Mouse (Mus musculus) cerebellum, adult 2 months (tissue): ENCODE data around the gene Odf4.
"Not testable (repeated sequence)": the region's sequence is repeated elsewhere in the genome, so short reads cannot be mapped to it uniquely, and the experiment has no call there.

ENCODE experiments used
- CTCF ChIP-seq: fragments of 200-500 bp; IDR thresholded peaks from 2 replicates; pipeline ENCODE4 v1.5.1; 2011; ENCODE audit warnings: low read depth, mild to moderate bottlenecking, control low read depth, low read length, moderate library complexity, borderline replicate concordance; ENCODE audit not compliant: insufficient read depth
- POLR2A ChIP-seq: fragments of 200-500 bp; IDR thresholded peaks from 2 replicates; pipeline ENCODE4 v1.6.1; 2011; ENCODE audit warnings: low read length, control low read depth, borderline replicate concordance; ENCODE audit not compliant: insufficient read depth

DNA sequence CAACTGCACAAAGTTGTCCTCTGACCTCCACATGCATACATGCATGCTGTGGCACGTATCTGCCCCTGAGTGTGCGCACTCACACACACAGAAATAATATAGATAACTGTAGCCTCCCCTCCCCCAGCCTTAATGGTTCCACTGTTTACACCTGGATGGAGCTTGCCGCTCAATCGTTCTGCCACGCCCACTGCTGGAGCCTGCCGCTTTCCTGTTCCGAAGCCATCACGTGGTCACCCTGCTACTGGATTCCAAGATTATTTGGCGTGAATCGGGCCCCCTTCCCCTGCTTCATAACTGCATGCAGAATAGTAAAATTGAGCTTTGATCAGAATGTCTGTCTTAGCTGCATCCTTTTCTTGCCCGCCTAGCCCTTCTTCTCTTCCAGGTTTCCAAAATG, 35.3 kb upstream of the Odf4 start:
- TF ChIP-seq CTCF, POLR2A: not testable (repeated sequence)
